Mouse (Mus musculus): Measurements from ENCODE around the gene Ccng2. TPM values are rescaled to one million over a fixed set of nuclear protein-coding genes. Genes with fewer than 3 reads are reported as not detected.

Ccng2 gene
- polyA plus RNA-seq (2015; fragmentation: Nextera tagmentation; extraction: Ambion mirVana), result 44.7 and 49.1 TPM in 2 replicates

DNA sequence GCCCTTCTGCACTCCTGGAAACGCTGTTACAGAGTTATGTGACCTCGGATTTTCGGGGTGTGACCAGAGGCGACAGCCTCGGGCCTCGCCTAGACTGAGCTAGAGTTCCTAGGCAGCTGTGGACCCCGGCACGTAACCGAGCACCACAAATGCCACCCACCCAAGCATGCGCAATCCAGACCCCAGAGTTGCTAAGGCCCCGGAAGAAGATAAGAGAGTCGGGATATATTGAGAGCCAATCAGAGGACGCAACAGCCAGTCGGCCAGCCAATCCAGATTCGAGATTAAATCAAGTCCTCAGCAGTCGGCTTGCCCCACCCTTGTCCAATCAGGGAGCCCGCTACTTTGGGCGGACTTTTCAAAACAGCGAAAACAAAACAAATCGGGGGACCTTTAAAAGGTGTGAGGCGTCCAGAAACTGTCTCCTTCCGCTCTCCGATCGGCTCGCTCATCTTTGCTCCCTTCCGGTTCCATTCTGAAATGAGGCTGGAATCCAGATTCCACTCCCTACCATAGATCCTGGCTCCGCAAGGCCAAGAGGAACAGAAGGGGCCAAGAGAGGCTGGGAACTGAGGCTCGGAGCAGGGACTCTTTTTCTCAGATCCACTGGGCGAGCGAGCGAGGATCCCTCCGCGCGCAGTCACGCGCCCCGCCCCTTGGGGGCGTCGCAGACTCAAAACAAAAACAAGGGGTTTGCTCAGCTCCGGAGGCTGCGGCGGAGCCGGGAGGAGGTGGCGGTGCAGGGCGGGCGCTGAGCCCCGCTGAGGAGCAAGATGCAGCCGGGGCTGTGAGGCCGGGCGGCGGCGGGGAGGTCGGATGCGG is at the start of gene Ccng2:
Gene Ccng2 (plus strand): TSS at position 375 of the 822 bp plus-strand sequence.
- peak; percentile 30; the same call in 1 of the 2 replicates for TF ChIP-seq CTCF (IDR thresholded peaks at IDR 0.05; ENCODE audit: low read depth)
- ATAC-seq (replicated peaks; ENCODE audit: low FRiP score, low read depth), result peak; percentile 96
- Histone ChIP-seq H3K4me1 (replicated peaks; ENCODE audit: insufficient read depth, low read length) (peaks cover 5% of the 10 kb centered on the region; the same call in 1 of the 2 replicates), H3K27ac (peak within 1 kb of the TSS; percentile 97), H3K9ac (ENCODE audit: low read depth, low read length) (peak within 1 kb of the TSS; percentile 97), H3K4me2 (ENCODE audit: low read length) (peak within 1 kb of the TSS; percentile 58), H3K27me3 (ENCODE audit: insufficient read depth, low read length) (no peaks in the 10 kb centered on the region), H3K36me3 (ENCODE audit: insufficient read depth, low read length) (peaks cover 13% of the 10 kb centered on the region), H3K4me3 (replicated peaks; ENCODE audit: low read depth, low read length) (peak within 1 kb of the TSS; percentile 97), H3K9me3 (replicated peaks; ENCODE audit: low read length) (no peaks in the 10 kb centered on the region)
- WGBS, result under 1% methylated on average over 54 of the region's 54 CpGs
- DNase-seq (ENCODE audit: low spot score), result peak; percentile 100

DNA sequence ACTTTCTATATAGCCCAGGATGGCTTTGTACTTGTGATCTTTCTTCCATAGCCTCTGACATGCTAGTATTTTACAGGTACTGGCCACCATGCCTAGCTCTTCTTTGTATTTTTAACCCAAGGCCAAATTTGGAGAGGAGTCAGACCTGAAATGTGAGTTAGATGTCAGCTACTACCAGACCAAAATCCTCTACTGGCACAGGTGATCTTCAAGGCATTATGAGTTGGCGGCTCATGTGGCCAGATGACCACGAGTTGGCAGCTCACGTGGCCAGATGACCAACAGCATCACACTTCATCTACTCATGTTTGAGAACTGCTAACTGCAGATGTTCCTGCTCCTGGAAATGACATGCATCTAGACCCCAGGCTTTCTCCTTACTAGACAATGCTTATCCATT is 48.7 kb upstream of the Ccng2 start:
- 87% methylated on average over 3 of the region's 3 CpGs for WGBS
- no peaks in the 10 kb centered on the region for H3K27me3 ChIP-seq (ENCODE audit: insufficient read depth, low read length)
- no peak for TF ChIP-seq CTCF (IDR thresholded peaks at IDR 0.05; ENCODE audit: low read depth)
- H3K36me3 ChIP-seq (ENCODE audit: insufficient read depth, low read length), result no peaks in the 10 kb centered on the region
- H3K9me3 ChIP-seq (replicated peaks; ENCODE audit: low read length), result no peaks in the 10 kb centered on the region
- no peak overlapping the region for H3K27ac ChIP-seq
- no peak for DNase-seq (ENCODE audit: low spot score)
- H3K4me1 ChIP-seq (replicated peaks; ENCODE audit: insufficient read depth, low read length), result no peaks in the 10 kb centered on the region
- no peak overlapping the region for H3K4me2 ChIP-seq (ENCODE audit: low read length)
- H3K9ac ChIP-seq (ENCODE audit: low read depth, low read length), result no peak overlapping the region
- no peak for ATAC-seq (replicated peaks; ENCODE audit: low FRiP score, low read depth)
- H3K4me3 ChIP-seq (replicated peaks; ENCODE audit: low read depth, low read length), result no peak overlapping the region

GRCm38 (mm10) chr5:93221661-93222060 is 45.4 kb upstream of the Ccng2 start:
- H3K27me3 ChIP-seq (ENCODE audit: insufficient read depth, low read length), result no peaks in the 10 kb centered on the region
- no peaks in the 10 kb centered on the region for H3K4me1 ChIP-seq (replicated peaks; ENCODE audit: insufficient read depth, low read length)
- no peaks in the 10 kb centered on the region for H3K36me3 ChIP-seq (ENCODE audit: insufficient read depth, low read length)
- no peak overlapping the region for H3K27ac ChIP-seq
- H3K9ac ChIP-seq (ENCODE audit: low read depth, low read length), result no peak overlapping the region
- TF ChIP-seq CTCF (IDR thresholded peaks at IDR 0.05; ENCODE audit: low read depth), result no peak
- H3K9me3 ChIP-seq (replicated peaks; ENCODE audit: low read length), result no peaks in the 10 kb centered on the region
- no peak overlapping the region for H3K4me2 ChIP-seq (ENCODE audit: low read length)
- ATAC-seq (replicated peaks; ENCODE audit: low FRiP score, low read depth) (no peak), DNase-seq (ENCODE audit: low spot score) (peak; percentile 71)
- H3K4me3 ChIP-seq (replicated peaks; ENCODE audit: low read depth, low read length), result no peak overlapping the region
- WGBS, result 40% methylated on average over 3 of the region's 3 CpGs

GRCm38 (mm10) chr5:93224549-93224948 is 42.5 kb upstream of the Ccng2 start:
- H3K36me3 ChIP-seq (ENCODE audit: insufficient read depth, low read length), result no peaks in the 10 kb centered on the region
- no peak overlapping the region for H3K4me3 ChIP-seq (replicated peaks; ENCODE audit: low read depth, low read length)
- H3K9ac ChIP-seq (ENCODE audit: low read depth, low read length), result no peak overlapping the region
- H3K4me1 ChIP-seq (replicated peaks; ENCODE audit: insufficient read depth, low read length), result no peaks in the 10 kb centered on the region
- ATAC-seq (replicated peaks; ENCODE audit: low FRiP score, low read depth) (no peak), DNase-seq (ENCODE audit: low spot score) (no peak)
- no peak overlapping the region for H3K4me2 ChIP-seq (ENCODE audit: low read length)
- H3K27ac ChIP-seq, result no peak overlapping the region
- 79% methylated on average over 2 of the region's 2 CpGs for WGBS
- no peak for TF ChIP-seq CTCF (IDR thresholded peaks at IDR 0.05; ENCODE audit: low read depth)
- no peaks in the 10 kb centered on the region for H3K27me3 ChIP-seq (ENCODE audit: insufficient read depth, low read length)
- no peaks in the 10 kb centered on the region for H3K9me3 ChIP-seq (replicated peaks; ENCODE audit: low read length)

DNA sequence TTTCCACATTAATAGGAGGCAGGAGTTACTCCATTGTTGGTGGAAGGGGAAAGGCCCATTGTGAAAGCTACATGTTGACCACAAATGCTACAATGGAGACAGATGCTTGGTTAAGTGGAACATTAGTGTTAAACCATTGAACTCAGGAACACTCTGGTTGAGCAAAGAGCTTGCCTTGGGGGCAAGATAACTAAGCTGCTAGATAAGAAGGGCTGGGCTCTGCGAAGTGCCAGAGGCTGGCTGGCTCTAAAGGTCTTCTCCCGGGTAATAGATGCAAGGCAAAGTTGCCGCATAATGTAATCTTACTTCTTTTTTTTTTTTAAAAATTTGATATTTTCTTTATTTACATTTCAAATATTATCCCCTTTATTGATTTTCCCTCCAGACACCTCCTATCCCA is 39.9 kb upstream of the Ccng2 start:
- no peak overlapping the region for H3K4me3 ChIP-seq (replicated peaks; ENCODE audit: low read depth, low read length)
- ATAC-seq (replicated peaks; ENCODE audit: low FRiP score, low read depth), result no peak
- no peaks in the 10 kb centered on the region for H3K9me3 ChIP-seq (replicated peaks; ENCODE audit: low read length)
- H3K27ac ChIP-seq, result no peak overlapping the region
- no peak overlapping the region for H3K9ac ChIP-seq (ENCODE audit: low read depth, low read length)
- H3K4me1 ChIP-seq (replicated peaks; ENCODE audit: insufficient read depth, low read length), result no peaks in the 10 kb centered on the region
- H3K36me3 ChIP-seq (ENCODE audit: insufficient read depth, low read length), result no peaks in the 10 kb centered on the region
- WGBS, result 93% methylated on average over 3 of the region's 3 CpGs
- DNase-seq (ENCODE audit: low spot score), result no peak
- TF ChIP-seq CTCF (IDR thresholded peaks at IDR 0.05; ENCODE audit: low read depth), result no peak
- no peaks in the 10 kb centered on the region for H3K27me3 ChIP-seq (ENCODE audit: insufficient read depth, low read length)
- no peak overlapping the region for H3K4me2 ChIP-seq (ENCODE audit: low read length)

- Histone ChIP-seq H3K9ac (ENCODE audit: low read depth, low read length) (no peak overlapping the region), H3K4me2 (ENCODE audit: low read length) (no peak overlapping the region), H3K27me3 (ENCODE audit: insufficient read depth, low read length) (no peaks in the 10 kb centered on the region), H3K36me3 (ENCODE audit: insufficient read depth, low read length) (no peaks in the 10 kb centered on the region), H3K9me3 (replicated peaks; ENCODE audit: low read length) (no peaks in the 10 kb centered on the region), H3K4me3 (replicated peaks; ENCODE audit: low read depth, low read length) (no peak overlapping the region), H3K4me1 (replicated peaks; ENCODE audit: insufficient read depth, low read length) (no peaks in the 10 kb centered on the region), H3K27ac (no peak overlapping the region)
- TF ChIP-seq CTCF (IDR thresholded peaks at IDR 0.05; ENCODE audit: low read depth), result no peak
- ATAC-seq (replicated peaks; ENCODE audit: low FRiP score, low read depth) (no peak), DNase-seq (ENCODE audit: low spot score) (no peak)
- 86% methylated on average over 2 of the region's 2 CpGs for WGBS
Measured at GRCm38 (mm10) chr5:93229527-93229926, 37.5 kb upstream of the Ccng2 start.

Measured in kidney, postnatal 0 days (tissue).